Mouse (Mus musculus) CH12.LX (cell line): ENCODE data around the gene Rilp. TPM values are rescaled to one million over a fixed set of nuclear protein-coding genes. Genes with fewer than 3 reads are reported as not detected.

Source experiments
- DNase-seq: peaks from one replicate; pipeline ENCODE4 v3.0.0-alpha.2; 2013; ENCODE audit errors: extremely low read depth
- H3K27ac ChIP-seq: 2 replicates; pipeline ENCODE4 v1.5.1; 2012; ENCODE audit warnings: low read depth, mild to moderate bottlenecking, control low read depth, moderate library complexity; ENCODE audit not compliant: insufficient read depth
- H3K27me3 ChIP-seq: replicated peaks from 2 replicates; pipeline ENCODE3; 2012; ENCODE audit warnings: inconsistent platforms
- H3K36me3 ChIP-seq, 2 experiments: replicated peaks in 1 of 2; 2 replicates each; pipeline versions ENCODE3 to v1.6.1; 2012; ENCODE audit warnings: inconsistent platforms in 1 of 2, low read length in 1 of 2, mild to moderate bottlenecking in 1 of 2, mixed read lengths in 1 of 2, moderate library complexity in 1 of 2; ENCODE audit not compliant: control insufficient read depth in 1 of 2, insufficient read depth in 1 of 2
- H3K4me1 ChIP-seq, 2 experiments: 2 replicates each; pipeline ENCODE4 v1.6.1; 2012; ENCODE audit warnings: inconsistent platforms in 1 of 2, moderate library complexity in 1 of 2; ENCODE audit not compliant: insufficient read depth in 2 of 2, control insufficient read depth in 1 of 2
- H3K4me2 ChIP-seq: 2 replicates; pipeline ENCODE4 v1.6.1; 2012; ENCODE audit warnings: low read depth, mild to moderate bottlenecking, control low read depth; ENCODE audit not compliant: poor library complexity, insufficient read depth, severe bottlenecking
- H3K4me3 ChIP-seq, 3 experiments: fragments of 150-350 bp in 1 of 3; sonication (generic) in 1 of 3; replicated peaks in 1 of 3; 2 replicates each; pipeline versions ENCODE3 to v1.5.1; 2011 to 2012; ENCODE audit warnings: low read depth in 2 of 3, low read length in 2 of 3, mild to moderate bottlenecking in 2 of 3, moderate library complexity in 2 of 3, control low read depth in 1 of 3, improper control_type of control experiment in 1 of 3, inconsistent platforms in 1 of 3, mixed read lengths in 1 of 3; ENCODE audit not compliant: poor library complexity in 1 of 3
- H3K79me2 ChIP-seq: replicated peaks from 2 replicates; pipeline ENCODE4 v1.6.1; 2012; ENCODE audit warnings: mild to moderate bottlenecking, moderate library complexity; ENCODE audit not compliant: control insufficient read depth, poor library complexity, insufficient read depth, severe bottlenecking; ENCODE audit errors: extremely low read depth
- H3K9ac ChIP-seq: 2 replicates; pipeline ENCODE4 v1.6.1; 2012; ENCODE audit warnings: low read depth, mild to moderate bottlenecking, control low read depth, moderate library complexity; ENCODE audit not compliant: insufficient read depth
- H3K9me3 ChIP-seq: replicated peaks from 2 replicates; pipeline ENCODE3; 2012; ENCODE audit warnings: low read length, inconsistent platforms, mixed read lengths
- BHLHE40 ChIP-seq: IDR thresholded peaks from 2 replicates; pipeline ENCODE4 v1.6.1; 2011; ENCODE audit warnings: mild to moderate bottlenecking, low read depth, low read length, improper control_type of control experiment
- CHD1 ChIP-seq: IDR thresholded peaks from 2 replicates; pipeline ENCODE4 v1.6.1; 2012; ENCODE audit warnings: low read depth, low read length, improper control_type of control experiment, inconsistent platforms
- JUND ChIP-seq: conservative IDR thresholded peaks from 2 replicates; pipeline ENCODE4 v1.6.1; 2011; ENCODE audit warnings: low read depth, low read length, improper control_type of control experiment
- MAFK ChIP-seq: IDR thresholded peaks from 2 replicates; pipeline ENCODE4 v1.6.1; 2011; ENCODE audit warnings: low read length, improper control_type of control experiment; ENCODE audit not compliant: insufficient replicate concordance
- MAX ChIP-seq: IDR thresholded peaks from 2 replicates; pipeline ENCODE4 v1.6.1; 2011; ENCODE audit warnings: low read length, improper control_type of control experiment
- MAZ ChIP-seq: IDR thresholded peaks from 2 replicates; pipeline ENCODE4 v1.6.1; 2012; ENCODE audit warnings: low read depth, mild to moderate bottlenecking, inconsistent platforms, low read length, improper control_type of control experiment, moderate library complexity
- MEF2A ChIP-seq: IDR thresholded peaks from 2 replicates; pipeline ENCODE4 v1.6.1; 2014; ENCODE audit warnings: low read depth, mild to moderate bottlenecking, inconsistent platforms, low read length, improper control_type of control experiment, borderline replicate concordance
- MXI1 ChIP-seq: IDR thresholded peaks from 2 replicates; pipeline ENCODE4 v1.6.1; 2011; ENCODE audit warnings: mild to moderate bottlenecking, low read depth, low read length, improper control_type of control experiment
- PAX5 ChIP-seq: IDR thresholded peaks from 2 replicates; pipeline ENCODE4 v1.6.1; 2012; ENCODE audit warnings: low read length, inconsistent platforms, mixed read lengths
- POLR2A ChIP-seq: IDR thresholded peaks from 2 replicates; pipeline ENCODE4 v1.6.1; 2011; ENCODE audit warnings: low read depth, mild to moderate bottlenecking, improper control_type of control experiment, low read length
- RAD21 ChIP-seq: IDR thresholded peaks from 2 replicates; pipeline ENCODE4 v1.6.1; 2011; ENCODE audit warnings: low read depth, mild to moderate bottlenecking, low read length, improper control_type of control experiment, moderate library complexity
- RCOR1 ChIP-seq: conservative IDR thresholded peaks from 2 replicates; pipeline ENCODE4 v1.6.1; 2012; ENCODE audit warnings: low read depth, mild to moderate bottlenecking, inconsistent platforms, low read length, improper control_type of control experiment
- SMC3 ChIP-seq: IDR thresholded peaks from 2 replicates; pipeline ENCODE4 v1.6.1; 2011; ENCODE audit warnings: low read depth, low read length, improper control_type of control experiment
- UBTF ChIP-seq: IDR thresholded peaks from 2 replicates; pipeline ENCODE4 v1.6.1; 2012; ENCODE audit warnings: low read depth, mild to moderate bottlenecking, inconsistent platforms, low read length, improper control_type of control experiment, moderate library complexity
- USF1 ChIP-seq: IDR thresholded peaks from 2 replicates; pipeline ENCODE4 v1.6.1; 2014; ENCODE audit warnings: low read depth, mild to moderate bottlenecking, inconsistent platforms, low read length, improper control_type of control experiment
- USF2 ChIP-seq: conservative IDR thresholded peaks from 2 replicates; pipeline ENCODE4 v1.6.1; 2011; ENCODE audit warnings: low read depth, low read length, improper control_type of control experiment
- ZKSCAN1 ChIP-seq: IDR thresholded peaks from 2 replicates; pipeline ENCODE4 v1.6.1; 2012; ENCODE audit warnings: low read depth, inconsistent platforms, low read length, improper control_type of control experiment, borderline replicate concordance
- dilution Hi-C: fragments of 300-500 bp; cut with MboI; formaldehyde crosslinking; loops from 2 replicates; pipeline ENCODE4 v1.14.3; 2020; ENCODE audit warnings: low sequenced_read_pairs; ENCODE audit not compliant: extremely low pct_unique_long_range_greater_than_20kb, extremely low pct_ligation_motif_present
- in situ Hi-C: fragments of 300-500 bp; cut with MboI; formaldehyde crosslinking; loops from 3 replicates; pipeline ENCODE4 v1.14.3; 2019; ENCODE audit warnings: low sequenced_read_pairs, low pct_ligation_motif_present, low pct_unique_long_range_greater_than_20kb, mixed read lengths
- polyA plus RNA-seq: library from polyadenylated mRNA; unstranded; fragments of >175 nt; gene quantifications from 2 replicates; pipeline ENCODE4 v1.2.1, GENCODE M21; 2012; ENCODE audit warnings: low read depth; ENCODE audit not compliant: insufficient read length
- total RNA-seq, 2 experiments: library from RNA; depleted of rRNA; stranded (reverse); fragments of 300-350 nt in 1 of 2; fragments of >200 nt in 1 of 2; gene quantifications; 2 replicates each; pipeline ENCODE4 v1.2.3; 2012 to 2014

Gene Rilp
- total and polyA plus RNA-seq, 3 experiments = 0.17 to 1.1 (median 0.72) TPM

DNA sequence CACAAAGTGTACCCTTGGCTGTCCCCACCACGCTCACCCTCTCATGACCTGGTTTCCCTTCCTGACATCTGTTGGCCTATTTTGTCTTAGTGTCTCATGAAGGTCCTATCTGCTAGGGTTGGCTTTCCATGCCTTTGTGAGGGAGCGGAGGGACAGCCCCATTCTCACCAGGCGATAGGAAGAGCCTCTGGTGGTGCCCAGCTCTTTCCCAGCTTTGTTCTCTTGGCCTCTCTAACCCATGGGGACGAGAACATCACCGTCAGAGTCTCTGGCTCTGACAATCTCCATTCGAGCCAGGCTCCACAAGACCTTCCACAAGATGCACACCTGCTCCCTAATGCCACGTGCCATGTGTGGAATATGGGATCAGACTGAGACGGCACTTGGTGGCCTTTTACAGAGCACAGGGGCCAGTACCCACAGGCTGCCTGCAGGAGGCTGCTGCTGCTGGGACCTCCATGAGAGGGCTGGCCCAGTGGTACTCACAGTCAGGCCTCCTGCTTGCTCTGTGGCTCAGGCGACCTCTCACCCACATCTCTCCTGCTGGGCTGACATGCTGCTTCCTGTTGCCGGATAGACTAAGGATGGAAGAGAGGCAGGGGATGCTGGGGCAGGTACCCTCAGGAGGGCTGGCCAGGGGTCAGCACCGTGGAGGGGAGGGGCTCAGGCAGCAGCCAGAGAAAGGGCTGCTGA lies 27.7 kb downstream of the Rilp start:
- peak; percentile 33 for DNase-seq
- H3K79me2 ChIP-seq = no peaks in the 10 kb centered on the region
- H3K9me3 ChIP-seq = no peaks in the 10 kb centered on the region
- H3K4me1 ChIP-seq = peaks cover 13 to 80% of the 10 kb centered on the region in 2 experiments
- H3K9ac ChIP-seq = no peak overlapping the region
- no peak overlapping the region for H3K4me2 ChIP-seq
- H3K36me3 ChIP-seq = peaks cover 0 to 28% of the 10 kb centered on the region in 2 experiments
- no peaks in the 10 kb centered on the region for H3K27me3 ChIP-seq
- H3K27ac ChIP-seq = no peak overlapping the region; the same call in 1 of the 2 replicates
- in situ Hi-C loops = no loop called here
- H3K4me3 ChIP-seq = peak overlapping the region in 1 of 3 experiments; percentile 14
- TF ChIP-seq MXI1 = no peak
- TF ChIP-seq RAD21 = no peak
- TF ChIP-seq MAX = peak; percentile 46; the same call in 1 of the 2 replicates
- TF ChIP-seq USF1 = no peak
- dilution Hi-C loops = no loop called here

DNA sequence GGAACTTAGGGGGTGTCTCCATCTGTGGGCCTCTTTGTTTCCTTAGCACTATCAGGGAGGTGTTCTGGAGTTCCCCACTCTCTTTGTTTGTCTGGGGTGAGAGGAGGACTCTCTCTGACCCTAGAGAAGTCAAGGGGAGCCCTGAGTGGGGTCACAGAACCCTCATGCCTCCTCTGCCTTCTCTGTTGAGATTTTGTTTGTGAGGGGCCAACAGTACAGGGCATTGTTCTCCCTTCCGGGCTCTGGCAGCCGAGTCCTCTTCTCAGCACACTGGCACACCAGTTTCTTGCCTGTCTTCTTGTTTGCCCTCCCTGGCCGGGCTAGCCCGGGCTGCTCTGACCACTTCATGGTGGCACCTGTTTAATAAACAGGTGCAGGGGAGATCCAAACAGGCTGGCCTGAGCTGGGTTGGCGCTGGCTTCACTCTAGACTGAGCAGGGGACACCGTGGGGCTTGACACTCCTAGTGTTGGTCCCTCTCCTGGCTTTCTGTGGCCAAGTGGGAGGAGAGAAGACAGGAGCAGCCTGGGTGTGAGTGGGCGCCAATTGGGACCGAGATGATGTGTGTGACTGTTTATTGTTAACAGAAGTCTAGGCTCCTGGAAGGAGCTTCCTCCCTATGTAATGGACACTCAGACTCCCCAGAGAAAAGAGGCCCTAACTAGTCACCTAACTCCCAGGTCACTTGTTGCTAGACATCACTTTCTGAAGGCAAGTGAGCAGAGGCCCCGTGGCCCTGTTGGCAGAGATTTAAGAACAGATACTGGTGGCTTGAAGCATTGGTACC lies 28.5 kb downstream of the Rilp start:
- H3K27me3 ChIP-seq = no peaks in the 10 kb centered on the region
- H3K4me3 ChIP-seq = peak overlapping the region in 1 of 3 experiments; percentile 14
- no peaks in the 10 kb centered on the region for H3K9me3 ChIP-seq
- no peak for DNase-seq
- in situ Hi-C loops = no loop called here
- no peaks in the 10 kb centered on the region for H3K79me2 ChIP-seq
- peaks cover 0 to 35% of the 10 kb centered on the region in 2 experiments for H3K36me3 ChIP-seq
- TF ChIP-seq USF2 = no peak
- TF ChIP-seq SMC3 = no peak
- TF ChIP-seq BHLHE40 = no peak
- no peak for TF ChIP-seq MAZ
- H3K4me1 ChIP-seq = peaks cover 10 to 77% of the 10 kb centered on the region in 2 experiments
- H3K9ac ChIP-seq = no peak overlapping the region
- no peak overlapping the region for H3K27ac ChIP-seq
- dilution Hi-C loops = no loop called here
- H3K4me2 ChIP-seq = no peak overlapping the region

DNA sequence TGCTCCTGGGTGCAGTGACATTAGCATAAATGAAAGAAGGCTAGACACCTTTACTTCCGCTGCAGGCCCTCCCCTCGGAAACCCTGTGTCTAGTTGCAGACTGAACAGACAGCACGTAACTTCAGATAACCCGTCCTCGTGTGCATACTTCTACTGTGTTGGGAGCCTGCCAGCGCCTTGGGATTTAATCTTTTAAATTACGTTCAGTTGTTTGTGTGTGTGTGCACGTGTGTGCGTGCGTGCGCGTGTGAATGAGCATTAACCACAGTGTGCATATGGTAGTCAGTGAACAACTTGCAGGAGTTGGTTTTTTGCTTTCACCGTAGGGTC lies 29.0 kb downstream of the Rilp start:
- TF ChIP-seq MEF2A (no peak), JUND (no peak), PAX5 (no peak), MXI1 (no peak), ZKSCAN1 (no peak), MAZ (no peak), USF2 (no peak), CHD1 (no peak), MAFK (no peak), RCOR1 (no peak), UBTF (no peak), POLR2A (no peak), MAX (no peak)
- no peak overlapping the region for H3K27ac ChIP-seq
- H3K4me2 ChIP-seq = no peak overlapping the region
- H3K27me3 ChIP-seq = no peaks in the 10 kb centered on the region
- dilution Hi-C loops (no loop called here), in situ Hi-C loops (no loop called here)
- no peak overlapping the region for H3K4me3 ChIP-seq
- no peak overlapping the region for H3K9ac ChIP-seq
- DNase-seq = no peak
- peaks cover 10 to 72% of the 10 kb centered on the region in 2 experiments for H3K4me1 ChIP-seq
- no peaks in the 10 kb centered on the region for H3K79me2 ChIP-seq
- no peaks in the 10 kb centered on the region for H3K9me3 ChIP-seq
- peaks cover 0 to 38% of the 10 kb centered on the region in 2 experiments for H3K36me3 ChIP-seq
